Mouse (Mus musculus): ENCODE results near the gene Cdca4.

Cdca4 gene

GRCm38 (mm10) chr12:112793601-112794355 is 35.4 kb downstream of the Cdca4 start:
- in situ Hi-C loops (cut with MboI; ENCODE audit: low pct_unique_long_range_greater_than_20kb in 1 of 2, low sequenced_read_pairs in 2 of 2, unreplicated experiment in 1 of 2), result no loop called here

GRCm38 (mm10) chr12:112791026-112791425 is 38.2 kb downstream of the Cdca4 start:
- in situ Hi-C loops (cut with MboI; ENCODE audit: low pct_unique_long_range_greater_than_20kb in 1 of 2, low sequenced_read_pairs in 2 of 2, unreplicated experiment in 1 of 2), result no loop called here

GRCm38 (mm10) chr12:112774481-112774880 is 54.7 kb downstream of the Cdca4 start:
- in situ Hi-C loops (cut with MboI; ENCODE audit: low pct_unique_long_range_greater_than_20kb in 1 of 2, low sequenced_read_pairs in 2 of 2, unreplicated experiment in 1 of 2), result no loop called here

GRCm38 (mm10) chr12:112774026-112774425 is 55.2 kb downstream of the Cdca4 start:
- in situ Hi-C loops (cut with MboI; ENCODE audit: low pct_unique_long_range_greater_than_20kb in 1 of 2, low sequenced_read_pairs in 2 of 2, unreplicated experiment in 1 of 2), result no loop called here

- in situ Hi-C loops (cut with MboI; ENCODE audit: low pct_unique_long_range_greater_than_20kb in 1 of 2, low sequenced_read_pairs in 2 of 2, unreplicated experiment in 1 of 2), result no loop called here
Observed at GRCm38 (mm10) chr12:112773366-112773765, 55.9 kb downstream of the Cdca4 start.

- in situ Hi-C loops (cut with MboI; ENCODE audit: low pct_unique_long_range_greater_than_20kb in 1 of 2, low sequenced_read_pairs in 2 of 2, unreplicated experiment in 1 of 2), result no loop called here
Observed at GRCm38 (mm10) chr12:112772306-112772705, 56.9 kb downstream of the Cdca4 start.

GRCm38 (mm10) chr12:112770396-112770795 is 58.8 kb downstream of the Cdca4 start:
- in situ Hi-C loops (cut with MboI; ENCODE audit: low pct_unique_long_range_greater_than_20kb in 1 of 2, low sequenced_read_pairs in 2 of 2, unreplicated experiment in 1 of 2), result no loop called here
